ENCODE assay signal across 9 mouse cellular contexts in genomic region chr11:98972215-98972614, GRCm38 (mm10). TPM values are rescaled to one million over a fixed set of nuclear protein-coding genes. Genes with fewer than 3 reads are reported as not detected.
A peak's percentile ranks its signal among the peaks of the same experiment; 100 is the strongest.
DNase-seq lines count a peak whose midpoint lies in the region; ATAC-seq and TF ChIP-seq lines count a peak whose summit lies in the region.
"Had no signal": no experiment of that assay in that cellular context is flagged by ENCODE, and none has a peak within 500 bp of the region (broad histone marks: within the 10 kb centered on the region; RNA-seq: fewer than 3 reads in every experiment).

No protein-coding gene starts in this region.

- TF ChIP-seq EP300 in liver, embryonic 14.5 days (IDR thresholded peaks at IDR 0.05; ENCODE audit: low read depth), result no peak

- H3K27ac ChIP-seq in gastrocnemius, adult 2 months, result no peak overlapping the region
- no peak overlapping the region for H3K27ac ChIP-seq in intestine, postnatal 0 days (ENCODE audit: low read depth, low read length)
- no peak overlapping the region for H3K27ac ChIP-seq in liver, embryonic 14.5 days
- H3K27ac ChIP-seq in neural tube, embryonic 15.5 days (replicated peaks), result no peak overlapping the region

- peaks cover 71% of the 10 kb centered on the region for H3K36me3 ChIP-seq in intestine, postnatal 0 days (ENCODE audit: control insufficient read depth, insufficient read depth)
- peaks cover 2% of the 10 kb centered on the region; the same call in 1 of the 2 replicates for H3K36me3 ChIP-seq in liver, embryonic 14.5 days (replicated peaks; ENCODE audit: control insufficient read depth, insufficient read depth, low read depth)
- H3K36me3 ChIP-seq in neural tube, embryonic 15.5 days, result peaks cover 26% of the 10 kb centered on the region

- H3K9me3 ChIP-seq in intestine, postnatal 0 days (ENCODE audit: control insufficient read depth), result no peaks in the 10 kb centered on the region
- H3K9me3 ChIP-seq in liver, embryonic 14.5 days (ENCODE audit: control insufficient read depth, low read length), result no peaks in the 10 kb centered on the region
- no peaks in the 10 kb centered on the region for H3K9me3 ChIP-seq in neural tube, embryonic 15.5 days (replicated peaks)

- 0 out of 2 replicates have a peak, but pooled peaks cover 3% of the 10 kb centered on the region for H3K4me1 ChIP-seq in intestine, postnatal 0 days (replicated peaks; ENCODE audit: control insufficient read depth, insufficient read depth, low read length)
- no peaks in the 10 kb centered on the region for H3K4me1 ChIP-seq in liver, embryonic 14.5 days (replicated peaks; ENCODE audit: control insufficient read depth in 2 of 2, insufficient read depth in 2 of 2, low read length in 1 of 2)
- peaks cover 52% of the 10 kb centered on the region for H3K4me1 ChIP-seq in neural tube, embryonic 15.5 days

- WGBS in intestine, postnatal 0 days, result 51% methylated on average over 9 of the region's 9 CpGs
- 46% methylated on average over 9 of the region's 9 CpGs for WGBS in liver, embryonic 14.5 days (ENCODE audit: insufficient replicate concordance)
- 53% methylated on average over 9 of the region's 9 CpGs for WGBS in neural tube, embryonic 15.5 days

- no peak overlapping the region for H3K4me2 ChIP-seq in intestine, postnatal 0 days (replicated peaks; ENCODE audit: low read depth)
- H3K4me2 ChIP-seq in liver, embryonic 14.5 days (ENCODE audit: low read depth), result no peak overlapping the region
- H3K4me2 ChIP-seq in neural tube, embryonic 15.5 days, result no peak overlapping the region

- intact Hi-C loops in gastrocnemius, adult 2 months (cut with DNase I), result no loop called here

- peak; percentile 87 for DNase-seq in urinary bladder, postnatal 14 days (ENCODE audit: low spot score)
- DNase-seq in urinary bladder, adult 2 months (ENCODE audit: low spot score), result no peak
- DNase-seq in cerebellum, adult 8-10 months, result peak; percentile 92
- DNase-seq in gastrocnemius, adult 2 months, result peak; percentile 89
- no peak for DNase-seq in liver, embryonic 14.5 days (ENCODE audit: low read depth in 3 of 3, low spot score in 3 of 3)
- DNase-seq in thymus, postnatal 10 days (ENCODE audit: low spot score in 2 of 2), result peak; percentile 78 to 92

- no peak overlapping the region for H3K4me3 ChIP-seq in gastrocnemius, adult 2 months
- no peak overlapping the region for H3K4me3 ChIP-seq in intestine, postnatal 0 days (ENCODE audit: low read depth, low read length)
- no peak overlapping the region for H3K4me3 ChIP-seq in liver, embryonic 14.5 days (ENCODE audit: insufficient read depth in 1 of 2, low read depth in 2 of 2, low read length in 2 of 2)
- no peak overlapping the region for H3K4me3 ChIP-seq in neural tube, embryonic 15.5 days (replicated peaks)
- H3K4me3 ChIP-seq: erythroblast, embryonic 14.5 days had no signal

- no peaks in the 10 kb centered on the region for H3K27me3 ChIP-seq in intestine, postnatal 0 days (replicated peaks; ENCODE audit: control insufficient read depth, insufficient read depth, low read length)
- peaks cover 4% of the 10 kb centered on the region; the same call in 1 of the 2 replicates for H3K27me3 ChIP-seq in liver, embryonic 14.5 days (ENCODE audit: control insufficient read depth, insufficient read depth, low read length)
- H3K27me3 ChIP-seq in neural tube, embryonic 15.5 days (replicated peaks), result no peaks in the 10 kb centered on the region

- no peak overlapping the region for H3K9ac ChIP-seq in intestine, postnatal 0 days (ENCODE audit: low read depth, low read length)
- no peak overlapping the region for H3K9ac ChIP-seq in liver, embryonic 14.5 days (replicated peaks)
- 0 out of 2 replicates have a peak overlapping the region, but pooled peaks have one; percentile 23 for H3K9ac ChIP-seq in neural tube, embryonic 15.5 days (replicated peaks)

- peak; percentile 94 for TF ChIP-seq CTCF in gastrocnemius, adult 2 months (IDR thresholded peaks at IDR 0.05)
- TF ChIP-seq CTCF in intestine, postnatal 0 days (IDR thresholded peaks at IDR 0.05; ENCODE audit: low read depth), result peak; percentile 95
- TF ChIP-seq CTCF in liver, embryonic 14.5 days (IDR thresholded peaks at IDR 0.05; ENCODE audit: low read depth), result peak; percentile 95

- no peak for ATAC-seq in intestine, postnatal 0 days
- ATAC-seq in liver, embryonic 14.5 days (ENCODE audit: insufficient read depth), result peak; percentile 40; the same call in 1 of the 2 replicates
- no peak for ATAC-seq in neural tube, embryonic 15.5 days (ENCODE audit: low FRiP score)

RNA-seq across cellular contexts. Expression of gene Gjd3, which starts 10.6 kb away (rescaled TPM):
- polyA plus RNA-seq in urinary bladder, adult 2 months (2012; rRNA removed), result 0.55 and 0.87 TPM in 2 replicates
- total RNA-seq in gastrocnemius, adult 2 months (2021), result not detected
- polyA plus RNA-seq in intestine, postnatal 0 days (2015; fragmentation: Nextera tagmentation; extraction: Ambion mirVana), result 0.61 and 0.80 TPM in 2 replicates
- not detected in 2 replicates for polyA plus RNA-seq in liver, embryonic 14.5 days (2012; rRNA removed)
- polyA plus RNA-seq in liver, embryonic 14.5 days (2014; fragmentation: Nextera tagmentation; extraction: Ambion mirVana), result not detected in 2 replicates
- polyA plus RNA-seq in neural tube, embryonic 15.5 days (2015; fragmentation: Nextera tagmentation; extraction: Ambion mirVana), result 2.2 and 3.0 TPM in 2 replicates
- polyA plus RNA-seq: erythroblast, embryonic 14.5 days had no signal

RNA-seq across cellular contexts. Expression of gene Rara, which starts 44.6 kb away (rescaled TPM):
- 8.5 and 13.7 TPM in 2 replicates for polyA plus RNA-seq in urinary bladder, adult 2 months (2012; rRNA removed)
- total RNA-seq in gastrocnemius, adult 2 months (2021), result 10 to 100 TPM; 10.2 to 12.4 TPM
- polyA plus RNA-seq in intestine, postnatal 0 days (2015; fragmentation: Nextera tagmentation; extraction: Ambion mirVana), result 22.2 and 22.4 TPM in 2 replicates
- 1.9 and 2.3 TPM in 2 replicates for polyA plus RNA-seq in liver, embryonic 14.5 days (2012; rRNA removed)
- 3.0 and 3.2 TPM in 2 replicates for polyA plus RNA-seq in liver, embryonic 14.5 days (2014; fragmentation: Nextera tagmentation; extraction: Ambion mirVana)
- 17.3 and 19.9 TPM in 2 replicates for polyA plus RNA-seq in neural tube, embryonic 15.5 days (2015; fragmentation: Nextera tagmentation; extraction: Ambion mirVana)

RNA-seq across cellular contexts. Expression of gene Top2a, which starts 51.8 kb away (rescaled TPM):
- polyA plus RNA-seq in urinary bladder, adult 2 months (2012; rRNA removed), result 4.7 and 6.0 TPM in 2 replicates
- under 1 TPM; 0.11 to 0.18 TPM for total RNA-seq in gastrocnemius, adult 2 months (2021)
- polyA plus RNA-seq in intestine, postnatal 0 days (2015; fragmentation: Nextera tagmentation; extraction: Ambion mirVana), result 40.9 and 41.8 TPM in 2 replicates
- polyA plus RNA-seq in liver, embryonic 14.5 days (2012; rRNA removed), result 57.7 and 108 TPM in 2 replicates
- 197 and 214 TPM in 2 replicates for polyA plus RNA-seq in liver, embryonic 14.5 days (2014; fragmentation: Nextera tagmentation; extraction: Ambion mirVana)
- 25.8 and 71.2 TPM in 2 replicates for polyA plus RNA-seq in neural tube, embryonic 15.5 days (2015; fragmentation: Nextera tagmentation; extraction: Ambion mirVana)

Comparison
In these comparisons a context has a peak if more than half of its experiments do, and no peak if none do; other contexts are left out.
1. DNase-seq: peak in urinary bladder, postnatal 14 days (single experiment), cerebellum, adult 8-10 months (single experiment), gastrocnemius, adult 2 months (single experiment) and thymus, postnatal 10 days (2 of 2); none in urinary bladder, adult 2 months (single experiment) and liver, embryonic 14.5 days (0 of 3).
2. Peak in every context shown above with its lines, with median percentiles within 50 percentile points of each other: CTCF ChIP-seq.